Mouse (Mus musculus) C2C12 (cell line): ENCODE results near the gene Diablo.

Source experiments
- CEBPB ChIP-seq: IDR thresholded peaks from one replicate; pipeline ENCODE4 v1.6.1; 2011; ENCODE audit warnings: low read depth, mild to moderate bottlenecking, control low read depth, moderate library complexity
- CTCF ChIP-seq: IDR thresholded peaks from one replicate; pipeline ENCODE4 v1.5.1; 2011; ENCODE audit not compliant: control insufficient read depth, insufficient read depth, insufficient read length
- FOSL1 ChIP-seq: IDR thresholded peaks from one replicate; pipeline ENCODE4 v1.8.0; 2011; ENCODE audit warnings: mild to moderate bottlenecking, low read length; ENCODE audit not compliant: poor library complexity, insufficient read depth, severe bottlenecking
- MAX ChIP-seq: IDR thresholded peaks from one replicate; pipeline ENCODE4 v1.6.1; 2011; ENCODE audit warnings: mild to moderate bottlenecking, control low read depth
- MYOD1 ChIP-seq: IDR thresholded peaks from one replicate; pipeline ENCODE4 v1.6.1; 2011; ENCODE audit warnings: low read depth; ENCODE audit not compliant: control insufficient read depth, insufficient read length
- MYOG ChIP-seq: IDR thresholded peaks from one replicate; pipeline ENCODE4 v1.6.1; 2011; ENCODE audit not compliant: control insufficient read depth, insufficient read length; ENCODE audit errors: extremely low read depth
- USF1 ChIP-seq: IDR thresholded peaks from one replicate; pipeline ENCODE4 v1.6.1; 2011; ENCODE audit warnings: low read depth, mild to moderate bottlenecking, control low read depth, moderate library complexity

- TF ChIP-seq MYOD1 = no peak
- no peak for TF ChIP-seq MYOG
- no peak for TF ChIP-seq MAX
- no peak for TF ChIP-seq CTCF
- TF ChIP-seq CEBPB = no peak
- TF ChIP-seq USF1 = no peak
- TF ChIP-seq FOSL1 = no peak
Measured at GRCm38 (mm10) chr5:123514871-123515270, 9.1 kb downstream of the Diablo start.
